Mouse (Mus musculus) hindbrain, embryonic 13.5 days (tissue): ENCODE data around the gene Ric8b. TPM values are rescaled to one million over a fixed set of nuclear protein-coding genes. Genes with fewer than 3 reads are reported as not detected.

Experiments
- ATAC-seq: fragments of 200-750 bp; cut with Nextera tagmentation; 2 replicates; pipeline ENCODE4 v1.8.0; 2017; ENCODE audit warnings: moderate TSS enrichment; ENCODE audit not compliant: low FRiP score
- H3K27ac ChIP-seq: fragments of 300-500 bp; sonication (generic); 2 replicates; pipeline ENCODE4 v1.5.1; 2015; ENCODE audit warnings: inconsistent platforms, mild to moderate bottlenecking, moderate library complexity
- H3K27me3 ChIP-seq: fragments of 300-500 bp; sonication (generic); 2 replicates; pipeline ENCODE4 v1.6.1; 2015; ENCODE audit warnings: mild to moderate bottlenecking, inconsistent platforms
- H3K36me3 ChIP-seq: fragments of 300-500 bp; sonication (generic); 2 replicates; pipeline ENCODE4 v1.6.1; 2015; ENCODE audit warnings: mild to moderate bottlenecking, inconsistent platforms
- H3K4me1 ChIP-seq: fragments of 300-500 bp; sonication (generic); replicated peaks from 2 replicates; pipeline ENCODE4 v1.6.1; 2015; ENCODE audit warnings: inconsistent platforms
- H3K4me2 ChIP-seq: fragments of 300-500 bp; sonication (generic); 2 replicates; pipeline ENCODE4 v1.6.1; 2015; ENCODE audit warnings: inconsistent platforms, mild to moderate bottlenecking, moderate library complexity
- H3K4me3 ChIP-seq: fragments of 300-500 bp; sonication (generic); 2 replicates; pipeline ENCODE4 v1.5.1; 2015; ENCODE audit warnings: mild to moderate bottlenecking, inconsistent platforms
- H3K9ac ChIP-seq: fragments of 300-500 bp; sonication (generic); 2 replicates; pipeline ENCODE4 v1.6.1; 2015; ENCODE audit warnings: mild to moderate bottlenecking, inconsistent platforms
- H3K9me3 ChIP-seq: fragments of 300-500 bp; sonication (generic); 2 replicates; pipeline ENCODE4 v1.6.1; 2016; ENCODE audit warnings: inconsistent platforms
- WGBS: fragments of 180-500 bp; shearing (Covaris S2); methylation state at CpG from one replicate; pipeline ENCODE4 v1.1.7; 2015; 5-methylcytosine and 5-hydroxymethylcytosine counted together
- polyA plus RNA-seq: library from polyadenylated mRNA; unstranded; fragments of >200 nt; fragmentation: Nextera tagmentation; extraction: Ambion mirVana; gene quantifications from 2 replicates; pipeline ENCODE4 v1.2.1, GENCODE M21; 2015

Gene Ric8b
- 49.6 and 49.9 TPM in 2 replicates for polyA plus RNA-seq

DNA sequence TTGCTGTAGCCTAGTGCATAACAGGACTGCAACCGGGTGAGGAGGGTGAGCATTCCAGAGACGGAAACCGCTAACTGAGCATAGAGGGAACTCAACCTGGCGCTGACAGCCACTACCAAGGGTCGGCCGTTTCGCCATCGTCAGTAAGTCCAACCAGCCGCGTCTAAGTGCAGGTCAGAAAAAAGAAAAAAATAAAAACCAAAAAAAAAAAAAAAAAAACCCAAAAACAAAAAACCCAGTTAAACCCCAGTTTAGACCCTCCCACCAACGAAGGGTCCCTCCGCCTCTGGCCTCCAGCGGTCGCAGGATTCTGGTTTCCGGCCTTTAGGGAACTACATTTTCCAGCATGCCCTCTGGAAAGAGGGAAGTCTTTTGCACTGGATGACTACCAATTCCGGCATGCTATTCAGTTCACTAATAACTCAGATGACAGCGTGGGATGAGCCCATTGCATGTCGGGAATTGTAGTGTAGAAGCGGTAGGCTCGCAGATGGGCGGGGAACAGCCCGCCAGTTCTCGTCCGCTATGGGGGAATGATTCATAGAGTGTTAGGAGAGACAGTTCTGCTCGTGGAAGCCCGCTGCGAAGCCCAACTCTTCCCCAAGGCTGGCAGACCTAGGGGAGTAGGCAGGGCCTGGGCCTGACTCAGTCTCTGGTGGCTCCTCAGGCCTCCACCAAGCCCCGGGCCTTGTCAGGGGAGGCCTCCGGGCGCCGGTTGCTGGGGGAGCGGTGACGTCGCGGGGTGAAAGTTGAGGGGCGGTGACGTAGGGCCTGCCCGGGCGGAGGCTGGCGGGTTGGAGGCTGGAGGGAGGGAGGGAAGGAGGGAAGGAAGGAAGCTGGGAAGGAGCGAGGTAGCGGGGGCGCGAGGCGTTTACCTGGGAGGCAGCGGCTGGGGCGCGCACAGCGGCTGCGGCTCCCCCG is at the start of gene Ric8b:
TSS of gene Ric8b (plus strand) at position 807 of the 921 bp plus-strand sequence.
- H3K4me2 ChIP-seq, result peak within 1 kb of the TSS; percentile 61
- H3K4me3 ChIP-seq, result peak within 1 kb of the TSS; percentile 81
- H3K9ac ChIP-seq, result peak within 1 kb of the TSS; percentile 92
- H3K9me3 ChIP-seq, result no peaks in the 10 kb centered on the region
- peaks cover 28% of the 10 kb centered on the region for H3K4me1 ChIP-seq
- no peaks in the 10 kb centered on the region for H3K36me3 ChIP-seq
- H3K27ac ChIP-seq, result peak within 1 kb of the TSS; percentile 98
- WGBS, result under 1% methylated on average over 50 of the region's 51 CpGs
- no peaks in the 10 kb centered on the region for H3K27me3 ChIP-seq
- ATAC-seq, result peak; percentile 97

DNA sequence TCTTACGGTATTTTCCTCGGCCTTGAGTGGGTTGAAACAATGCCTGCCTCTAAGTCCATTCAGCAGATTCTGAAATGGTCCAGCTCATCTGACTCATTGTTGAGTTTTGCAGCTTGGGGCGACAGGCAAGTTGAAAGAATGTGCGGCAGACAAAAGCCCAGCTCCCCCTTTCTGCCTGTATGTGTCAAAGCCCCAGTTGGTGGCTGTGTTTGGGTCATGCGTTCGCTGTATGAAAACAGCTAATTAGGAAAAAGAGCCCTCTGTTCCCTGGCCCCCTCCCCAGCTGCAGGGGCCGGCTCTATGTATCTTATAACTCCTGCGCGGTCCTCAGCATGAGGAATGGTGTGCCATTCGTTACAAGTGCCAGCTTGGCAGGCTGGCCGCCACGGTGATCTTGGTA is 46.1 kb upstream of the Ric8b start:
- H3K27ac ChIP-seq, result 0 out of 2 replicates have a peak overlapping the region, but pooled peaks have one; percentile 18
- H3K9ac ChIP-seq, result peak overlapping the region; percentile 31; the same call in 1 of the 2 replicates
- WGBS, result 15% methylated on average over 12 of the region's 12 CpGs
- H3K27me3 ChIP-seq, result no peaks in the 10 kb centered on the region
- H3K4me2 ChIP-seq, result peak overlapping the region; percentile 36
- ATAC-seq, result peak; percentile 57; the same call in 1 of the 2 replicates
- no peak overlapping the region; the same call in 1 of the 2 replicates for H3K4me3 ChIP-seq
- no peaks in the 10 kb centered on the region; the same call in 1 of the 2 replicates for H3K36me3 ChIP-seq
- peaks cover 16% of the 10 kb centered on the region for H3K4me1 ChIP-seq
- H3K9me3 ChIP-seq, result no peaks in the 10 kb centered on the region

GRCm38 (mm10) chr10:84871921-84872320 is 45.5 kb upstream of the Ric8b start:
- H3K9me3 ChIP-seq, result no peaks in the 10 kb centered on the region
- H3K27me3 ChIP-seq, result no peaks in the 10 kb centered on the region
- H3K9ac ChIP-seq, result no peak overlapping the region
- H3K4me2 ChIP-seq, result no peak overlapping the region
- H3K4me1 ChIP-seq, result peaks cover 16% of the 10 kb centered on the region
- ATAC-seq, result no peak
- WGBS, result 69% methylated on average over 4 of the region's 4 CpGs
- H3K27ac ChIP-seq, result no peak overlapping the region
- no peak overlapping the region for H3K4me3 ChIP-seq
- H3K36me3 ChIP-seq, result no peaks in the 10 kb centered on the region; the same call in 1 of the 2 replicates

GRCm38 (mm10) chr10:84879823-84880571 is 37.4 kb upstream of the Ric8b start:
- no peaks in the 10 kb centered on the region for H3K27me3 ChIP-seq
- H3K4me2 ChIP-seq, result no peak overlapping the region
- peaks cover 5% of the 10 kb centered on the region for H3K4me1 ChIP-seq
- no peaks in the 10 kb centered on the region for H3K9me3 ChIP-seq
- 75% methylated on average over 9 of the region's 9 CpGs for WGBS
- no peak overlapping the region for H3K27ac ChIP-seq
- H3K9ac ChIP-seq, result no peak overlapping the region
- H3K4me3 ChIP-seq, result no peak overlapping the region
- ATAC-seq, result 0 out of 2 replicates have a peak, but pooled peaks have one; percentile 59
- H3K36me3 ChIP-seq, result no peaks in the 10 kb centered on the region

DNA sequence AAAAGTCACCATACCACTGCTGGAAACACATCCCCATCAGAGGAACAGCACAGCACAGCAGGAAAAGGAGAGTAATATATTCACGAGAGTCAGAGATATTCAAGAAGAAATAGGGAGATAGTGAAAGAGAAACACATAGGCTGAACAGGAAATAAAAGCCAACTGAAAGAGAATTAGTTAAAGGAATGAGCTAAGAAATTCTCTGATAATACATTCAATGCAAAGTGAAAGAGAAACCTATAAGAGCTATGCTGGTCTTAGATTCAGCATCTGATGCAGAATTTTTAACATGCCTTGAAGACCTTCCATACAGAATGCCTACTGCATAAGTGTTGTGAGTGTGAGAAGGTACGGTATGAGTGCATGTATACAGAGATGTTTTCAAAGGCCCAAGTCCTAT is 34.9 kb upstream of the Ric8b start:
- H3K9ac ChIP-seq, result no peak overlapping the region
- no peak overlapping the region for H3K27ac ChIP-seq
- no peaks in the 10 kb centered on the region for H3K36me3 ChIP-seq
- peaks cover 16% of the 10 kb centered on the region for H3K4me1 ChIP-seq
- no peaks in the 10 kb centered on the region for H3K27me3 ChIP-seq
- no peaks in the 10 kb centered on the region for H3K9me3 ChIP-seq
- ATAC-seq, result no peak
- H3K4me2 ChIP-seq, result no peak overlapping the region
- no peak overlapping the region for H3K4me3 ChIP-seq
- 93% methylated on average over 2 of the region's 2 CpGs for WGBS

DNA sequence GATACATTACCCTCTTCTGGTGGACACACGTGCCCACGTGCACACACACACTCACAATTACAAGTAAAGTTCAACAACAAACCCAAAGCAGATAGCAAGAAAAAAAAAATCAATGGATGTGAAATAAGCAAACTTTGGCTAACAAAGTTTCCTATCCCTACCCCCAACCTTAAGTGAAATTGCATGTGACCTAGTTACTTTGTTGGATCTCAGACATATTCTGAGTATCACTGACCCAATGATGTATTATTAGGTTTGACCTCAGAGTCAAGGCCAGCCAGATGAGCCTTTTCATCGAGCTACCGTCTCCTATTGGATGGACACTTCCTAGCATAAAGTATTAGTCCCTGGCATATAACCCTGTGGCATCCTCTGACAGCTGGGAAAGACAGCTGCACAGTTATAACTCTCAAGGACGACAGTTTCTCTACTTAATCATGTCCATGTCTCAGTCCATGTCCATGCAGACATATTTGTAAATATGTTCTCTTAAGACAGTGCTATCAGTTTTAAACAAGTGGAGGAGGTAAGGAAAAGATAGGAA is 32.0 kb upstream of the Ric8b start:
- H3K4me2 ChIP-seq, result no peak overlapping the region
- no peak overlapping the region for H3K4me3 ChIP-seq
- H3K9me3 ChIP-seq, result no peaks in the 10 kb centered on the region
- H3K9ac ChIP-seq, result no peak overlapping the region
- H3K4me1 ChIP-seq, result peaks cover 25% of the 10 kb centered on the region
- no peak overlapping the region for H3K27ac ChIP-seq
- ATAC-seq, result no peak
- 64% methylated on average over 5 of the region's 5 CpGs for WGBS
- no peaks in the 10 kb centered on the region for H3K36me3 ChIP-seq
- H3K27me3 ChIP-seq, result no peaks in the 10 kb centered on the region

- H3K36me3 ChIP-seq, result no peaks in the 10 kb centered on the region
- H3K9ac ChIP-seq, result no peak overlapping the region
- H3K4me1 ChIP-seq, result peaks cover 25% of the 10 kb centered on the region
- no peaks in the 10 kb centered on the region for H3K9me3 ChIP-seq
- 39% methylated on average over 6 of the region's 6 CpGs for WGBS
- no peak for ATAC-seq
- H3K4me2 ChIP-seq, result no peak overlapping the region
- H3K4me3 ChIP-seq, result no peak overlapping the region
- H3K27ac ChIP-seq, result 0 out of 2 replicates have a peak overlapping the region, but pooled peaks have one; percentile 20
- H3K27me3 ChIP-seq, result no peaks in the 10 kb centered on the region
Measured at GRCm38 (mm10) chr10:84886221-84886627, 31.2 kb upstream of the Ric8b start.

DNA sequence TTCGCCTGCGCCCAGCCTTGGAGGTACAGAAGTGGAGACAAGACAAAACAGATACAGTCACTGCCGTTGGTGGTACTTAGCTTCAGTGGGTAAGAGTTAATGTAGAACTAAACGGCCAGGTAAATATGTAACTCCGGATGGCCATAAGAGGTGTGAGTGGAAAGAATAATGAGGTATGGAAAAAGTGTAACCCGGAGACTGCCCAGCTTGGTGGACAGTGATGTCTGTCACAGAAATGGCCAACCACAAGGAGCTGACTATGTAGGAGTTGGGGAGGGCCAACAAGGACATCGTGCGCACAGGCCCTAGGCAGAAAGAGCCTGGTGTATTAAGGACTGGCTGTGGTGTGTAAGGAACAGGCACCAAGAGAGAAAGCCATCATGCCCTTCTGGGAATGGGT is 30.6 kb upstream of the Ric8b start:
- Histone ChIP-seq H3K27ac (no peak overlapping the region), H3K27me3 (no peaks in the 10 kb centered on the region), H3K4me2 (no peak overlapping the region), H3K4me3 (no peak overlapping the region), H3K4me1 (peaks cover 25% of the 10 kb centered on the region), H3K36me3 (no peaks in the 10 kb centered on the region), H3K9ac (no peak overlapping the region), H3K9me3 (no peaks in the 10 kb centered on the region)
- ATAC-seq, result no peak
- WGBS, result 81% methylated on average over 8 of the region's 8 CpGs

DNA sequence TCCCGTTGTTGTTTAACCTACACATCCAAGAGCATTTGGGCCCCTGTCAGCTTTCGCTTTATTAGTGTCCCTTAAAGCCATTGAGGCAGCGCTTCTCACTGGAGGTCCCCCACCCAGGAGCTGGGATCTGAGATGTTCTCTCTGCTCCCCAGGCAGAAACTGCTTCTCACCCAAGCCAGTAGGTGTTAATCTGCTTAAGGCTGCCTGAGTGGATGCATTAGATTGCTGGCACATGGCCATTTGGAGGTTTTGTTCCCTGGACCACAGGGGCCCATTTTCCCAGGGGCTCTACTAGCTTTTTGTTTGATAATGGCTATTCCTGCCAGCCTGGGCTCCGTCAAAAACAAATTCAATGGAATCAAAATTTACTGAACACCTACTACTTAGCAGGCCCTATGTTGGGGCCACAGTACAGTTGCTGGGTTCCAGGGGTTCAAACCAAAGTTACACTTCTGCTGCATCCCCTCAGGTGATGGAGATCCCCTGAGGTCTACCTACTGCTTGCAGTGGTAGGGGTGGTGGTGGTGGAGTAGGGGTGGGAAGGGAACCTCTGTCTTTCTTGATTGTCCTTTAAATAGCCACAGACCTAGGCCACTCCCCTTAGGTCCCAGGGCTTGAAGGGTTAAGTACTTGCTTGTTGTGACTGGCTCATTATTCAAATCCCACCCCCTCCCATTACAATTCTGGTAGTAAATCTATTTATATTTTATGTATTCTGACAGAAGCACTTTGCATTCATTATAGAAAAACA is 28.1 kb upstream of the Ric8b start:
- no peaks in the 10 kb centered on the region for H3K36me3 ChIP-seq
- H3K4me2 ChIP-seq, result no peak overlapping the region
- ATAC-seq, result no peak
- H3K27me3 ChIP-seq, result no peaks in the 10 kb centered on the region
- peaks cover 25% of the 10 kb centered on the region for H3K4me1 ChIP-seq
- H3K27ac ChIP-seq, result peak overlapping the region; percentile 35; the same call in 1 of the 2 replicates
- no peak overlapping the region for H3K4me3 ChIP-seq
- no peak overlapping the region for H3K9ac ChIP-seq
- H3K9me3 ChIP-seq, result no peaks in the 10 kb centered on the region
- 57% methylated on average over 4 of the region's 4 CpGs for WGBS

GRCm38 (mm10) chr10:84895810-84896358 is 21.5 kb upstream of the Ric8b start:
- H3K4me1 ChIP-seq, result peaks cover 8% of the 10 kb centered on the region

More at GRCm38 (mm10) chr10:84895810-84896358, 21.5 kb upstream of the Ric8b start:
- WGBS, result 90% methylated on average over 10 of the region's 10 CpGs
- no peaks in the 10 kb centered on the region for H3K9me3 ChIP-seq
- peaks cover 7% of the 10 kb centered on the region; the same call in 1 of the 2 replicates for H3K36me3 ChIP-seq
- H3K27me3 ChIP-seq, result no peaks in the 10 kb centered on the region
- H3K9ac ChIP-seq, result no peak overlapping the region
- H3K4me2 ChIP-seq, result no peak overlapping the region
- no peak overlapping the region for H3K4me3 ChIP-seq
- no peak overlapping the region for H3K27ac ChIP-seq
- ATAC-seq, result no peak
